Mouse (Mus musculus) liver, embryonic 14.5 days (tissue): ENCODE results near the gene Efemp1.

ENCODE experiments used
- CTCF ChIP-seq: IDR thresholded peaks from 2 replicates; pipeline ENCODE4 v1.5.1; 2016; ENCODE audit warnings: antibody characterized with exemption, low read depth, control low read depth
- EP300 ChIP-seq: IDR thresholded peaks from 2 replicates; pipeline ENCODE4 v1.6.1; 2016; ENCODE audit warnings: antibody characterized with exemption, low read depth

DNA sequence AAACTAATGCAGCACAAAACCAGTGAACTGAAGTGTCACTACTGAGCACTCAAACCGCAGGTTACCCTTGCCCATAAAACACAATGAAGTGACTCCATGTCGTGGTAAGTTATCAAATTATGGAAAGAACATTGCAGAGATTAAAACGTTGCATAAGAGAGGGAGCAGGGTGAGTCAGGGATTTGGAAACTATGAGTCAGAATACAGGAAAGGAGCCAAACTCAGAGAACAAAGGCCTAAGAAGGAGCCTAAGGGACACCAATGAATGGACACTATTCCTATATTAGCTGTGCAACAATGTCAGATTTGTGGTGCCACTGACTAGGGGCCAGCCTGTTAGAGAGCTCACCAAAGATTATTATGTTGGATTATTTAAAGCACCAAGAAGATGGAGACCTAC lies 53.3 kb downstream of the Efemp1 start:
- no peak for TF ChIP-seq CTCF
- no peak for TF ChIP-seq EP300
